Mouse (Mus musculus): ENCODE results near the gene Efcab9. TPM values are rescaled to one million over a fixed set of nuclear protein-coding genes. Genes with fewer than 3 reads are reported as not detected.

Efcab9 gene
- total RNA-seq, 2 experiments from 2014 or later: 0.75 to 1.4 TPM

DNA sequence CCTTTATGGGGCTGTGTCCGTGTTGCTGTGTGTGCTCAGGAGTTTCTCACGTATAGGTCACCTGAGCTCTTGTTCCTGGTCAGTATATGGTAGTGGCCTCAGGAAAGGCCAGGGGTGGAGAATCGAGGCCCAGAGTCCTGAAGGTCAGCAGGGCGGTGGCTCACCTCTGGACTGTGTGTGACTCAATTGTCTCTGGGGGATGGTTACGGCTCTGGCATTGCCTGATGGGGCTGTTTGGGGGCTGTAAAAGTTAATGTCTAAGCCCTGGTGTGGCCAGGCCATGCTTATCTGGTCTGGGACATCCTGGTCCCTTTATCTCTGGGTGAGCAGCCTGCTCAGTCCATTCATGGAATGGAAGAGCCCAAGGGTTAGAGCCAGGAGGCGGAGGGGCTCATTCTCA is 34.3 kb upstream of the Efcab9 start:
- no peak for DNase-seq (ENCODE audit: extremely low spot score in 1 of 2, low spot score in 2 of 2)
- H3K27ac ChIP-seq: no peak overlapping the region
- no peak overlapping the region for H3K4me3 ChIP-seq
- no peak for TF ChIP-seq CTCF (IDR thresholded peaks at IDR 0.05)
- intact Hi-C loops (cut with DNase I): no loop called here

DNA sequence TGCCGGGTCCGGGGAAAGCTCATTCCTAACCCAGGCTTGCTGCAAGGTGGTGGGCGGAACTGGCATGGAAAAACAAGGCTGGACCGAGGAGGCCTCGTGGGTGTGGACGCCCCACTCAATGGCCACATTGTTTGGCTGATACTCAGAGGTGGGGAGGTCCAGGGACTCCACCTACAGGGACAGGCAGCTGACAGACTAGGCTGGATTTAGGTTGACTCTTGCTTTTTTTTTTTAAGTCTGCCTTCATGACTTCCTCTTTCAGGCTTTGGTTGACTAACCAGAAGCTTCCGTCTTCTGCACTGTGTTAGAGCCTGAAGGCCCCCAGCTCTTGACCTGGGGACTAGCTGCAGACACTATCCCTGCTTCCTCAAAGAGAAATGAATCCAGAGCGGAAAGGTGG is 33.2 kb upstream of the Efcab9 start:
- DNase-seq (ENCODE audit: extremely low spot score in 1 of 2, low spot score in 2 of 2): no peak
- Histone ChIP-seq H3K4me3 (no peak overlapping the region), H3K27ac (no peak overlapping the region)
- no peak for TF ChIP-seq CTCF (IDR thresholded peaks at IDR 0.05)
- intact Hi-C loops (cut with DNase I): no loop called here

DNA sequence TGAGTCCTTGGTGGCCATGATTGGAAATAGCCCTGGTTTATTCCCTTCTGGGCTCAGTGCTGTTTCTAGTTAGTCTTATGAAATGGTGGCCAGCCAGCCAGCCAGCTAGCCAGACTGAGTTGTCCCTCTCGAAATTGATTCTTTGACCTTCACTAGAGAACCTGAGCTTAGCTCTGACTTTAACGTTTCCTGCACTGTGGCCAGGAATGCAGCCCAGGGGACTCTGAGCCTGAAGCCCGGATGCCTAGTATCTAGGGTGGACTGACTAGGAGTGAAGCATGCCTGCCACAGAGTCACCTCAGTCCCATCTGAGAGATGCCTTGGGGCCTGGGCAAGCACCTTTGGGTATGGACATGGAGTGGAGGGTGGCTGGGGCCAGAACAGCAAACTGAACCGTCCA is 32.7 kb upstream of the Efcab9 start:
- no peak overlapping the region for H3K27ac ChIP-seq

DNA sequence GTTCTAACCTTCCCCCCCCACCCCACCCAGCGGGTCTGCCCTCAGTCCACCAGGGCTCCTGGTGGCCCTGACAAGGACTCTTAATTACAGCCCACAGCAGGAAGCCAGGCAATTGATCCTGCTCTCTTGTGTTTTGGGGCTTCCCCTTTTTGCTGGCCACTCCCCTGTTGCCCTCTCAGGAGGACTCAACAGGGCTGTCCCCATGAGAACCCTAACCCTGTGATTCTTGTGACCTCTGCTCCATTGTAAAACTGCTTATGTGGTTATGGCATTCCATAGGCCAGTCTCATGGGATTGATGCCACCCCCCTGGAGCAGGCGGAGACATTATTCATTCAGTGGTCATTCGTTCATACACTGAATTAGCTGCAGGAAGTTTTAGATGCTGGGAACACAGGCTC is 31.8 kb upstream of the Efcab9 start:
- no peak overlapping the region for H3K27ac ChIP-seq
- intact Hi-C loops (cut with DNase I): no loop called here
- DNase-seq (ENCODE audit: extremely low spot score in 1 of 2, low spot score in 2 of 2): no peak
- H3K4me3 ChIP-seq: no peak overlapping the region
- TF ChIP-seq CTCF (IDR thresholded peaks at IDR 0.05): no peak

More for the DNA sequence above, 32.7 kb upstream of the Efcab9 start:
- no peak for DNase-seq (ENCODE audit: extremely low spot score in 1 of 2, low spot score in 2 of 2)
- TF ChIP-seq CTCF (IDR thresholded peaks at IDR 0.05): no peak
- H3K4me3 ChIP-seq: no peak overlapping the region
- intact Hi-C loops (cut with DNase I): no loop called here

DNA sequence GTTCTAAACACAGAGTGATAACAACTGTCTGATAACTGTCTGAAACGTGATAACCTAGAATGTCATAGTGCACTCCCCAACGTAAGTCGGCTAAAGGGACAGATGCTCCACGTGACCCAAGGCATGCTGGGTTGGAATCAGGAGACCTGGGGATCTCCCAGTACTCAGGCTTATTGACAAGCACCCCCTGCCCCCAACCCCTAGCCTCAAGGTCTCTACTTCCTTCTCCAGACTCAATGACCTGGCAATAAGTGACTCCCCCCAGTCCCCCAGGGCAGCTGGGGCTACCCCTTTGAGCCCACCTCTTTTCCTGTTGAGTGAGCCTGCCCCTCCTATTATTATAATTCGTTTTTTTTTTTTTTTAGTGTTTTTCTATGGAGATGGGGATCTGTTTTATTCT is 30.8 kb upstream of the Efcab9 start:
- Histone ChIP-seq H3K27ac (no peak overlapping the region), H3K4me3 (no peak overlapping the region)
- no peak for DNase-seq (ENCODE audit: extremely low spot score in 1 of 2, low spot score in 2 of 2)
- intact Hi-C loops (cut with DNase I): no loop called here
- no peak for TF ChIP-seq CTCF (IDR thresholded peaks at IDR 0.05)

DNA sequence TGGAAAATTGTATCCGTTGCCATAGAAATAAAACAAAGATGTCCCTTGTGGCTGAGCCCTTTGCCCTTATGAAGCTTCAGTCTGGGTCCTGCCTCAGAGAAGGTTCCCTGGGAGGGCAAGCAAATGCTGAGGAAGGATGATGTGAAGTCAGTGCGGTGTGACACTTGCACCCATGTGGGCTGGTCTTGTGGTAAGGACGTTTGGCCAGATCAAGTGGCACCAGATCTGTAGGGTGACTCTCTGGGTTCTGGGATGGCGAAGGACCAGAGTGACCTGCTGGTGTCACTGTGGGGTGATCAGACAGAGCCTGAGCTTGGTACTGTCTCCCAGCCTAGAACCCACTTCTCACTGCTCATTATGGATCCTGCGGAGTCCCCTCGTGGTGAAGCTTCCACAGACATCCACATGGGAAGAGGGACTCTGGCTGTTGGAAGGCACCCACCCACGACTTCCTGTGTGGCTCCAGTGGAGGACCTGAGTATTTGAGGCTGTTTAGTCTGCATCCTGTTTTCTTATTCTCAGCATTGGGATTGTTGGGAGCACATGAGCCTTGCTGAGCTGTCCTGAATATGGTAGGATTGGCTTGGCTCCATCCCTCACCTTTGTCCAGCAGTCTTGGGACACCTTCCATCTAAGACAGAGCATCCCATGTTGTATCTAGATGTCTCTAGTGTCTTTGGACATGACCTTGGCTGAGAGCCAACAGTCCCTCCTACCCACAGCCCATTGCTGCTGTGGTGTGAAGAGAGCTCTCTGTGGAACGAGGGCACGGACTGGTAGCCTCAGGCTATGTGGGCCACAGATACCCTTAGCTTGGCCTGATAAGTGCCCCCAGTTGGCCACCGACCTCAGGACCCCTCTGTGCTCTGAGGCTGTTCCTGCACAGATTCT is 29.8 kb upstream of the Efcab9 start:
- Histone ChIP-seq H3K4me3 (no peak overlapping the region), H3K27ac (no peak overlapping the region)
- intact Hi-C loops (cut with DNase I): no loop called here
- no peak for DNase-seq (ENCODE audit: extremely low spot score in 1 of 2, low spot score in 2 of 2)
- no peak for TF ChIP-seq CTCF (IDR thresholded peaks at IDR 0.05)

DNA sequence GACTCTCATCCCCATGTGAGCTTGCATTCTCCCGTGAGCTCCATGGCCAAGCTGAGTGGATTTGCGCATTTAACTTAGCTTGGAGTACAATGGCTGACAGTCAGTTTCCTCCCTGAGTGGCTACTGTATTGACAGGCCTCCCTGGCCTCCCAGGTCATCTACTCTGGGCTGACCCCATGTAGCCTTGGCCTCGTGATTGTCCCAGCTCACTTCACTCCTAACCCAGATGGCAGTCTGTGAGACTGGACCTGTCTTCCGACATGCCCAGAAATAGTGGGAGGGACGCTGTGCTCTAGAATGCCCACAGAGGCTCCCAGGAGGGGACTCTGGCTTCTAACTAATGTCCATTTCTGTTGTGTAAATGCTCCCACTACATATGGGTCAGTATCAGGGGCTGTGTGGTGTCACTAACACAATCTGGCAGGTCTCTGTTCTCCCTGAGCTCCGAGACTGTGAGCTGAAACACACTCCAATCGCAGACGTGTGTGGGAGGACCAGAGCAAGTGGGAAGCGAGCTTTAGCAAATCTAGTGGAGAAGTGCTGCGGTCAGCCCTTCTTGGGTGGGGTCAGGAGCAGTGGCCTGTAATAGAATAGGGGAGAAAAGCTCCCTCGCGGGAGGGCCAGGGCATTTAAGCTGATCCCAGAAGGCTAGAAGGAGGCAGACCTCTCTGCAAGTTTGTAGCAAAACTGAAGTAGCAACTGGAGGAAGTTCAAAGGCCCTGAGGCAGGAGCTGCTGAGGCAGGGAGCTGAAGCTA is 28.3 kb upstream of the Efcab9 start:
- no peak overlapping the region for H3K27ac ChIP-seq
- intact Hi-C loops (cut with DNase I): no loop called here
- no peak overlapping the region for H3K4me3 ChIP-seq
- DNase-seq (ENCODE audit: extremely low spot score in 1 of 2, low spot score in 2 of 2): no peak
- no peak for TF ChIP-seq CTCF (IDR thresholded peaks at IDR 0.05)

DNA sequence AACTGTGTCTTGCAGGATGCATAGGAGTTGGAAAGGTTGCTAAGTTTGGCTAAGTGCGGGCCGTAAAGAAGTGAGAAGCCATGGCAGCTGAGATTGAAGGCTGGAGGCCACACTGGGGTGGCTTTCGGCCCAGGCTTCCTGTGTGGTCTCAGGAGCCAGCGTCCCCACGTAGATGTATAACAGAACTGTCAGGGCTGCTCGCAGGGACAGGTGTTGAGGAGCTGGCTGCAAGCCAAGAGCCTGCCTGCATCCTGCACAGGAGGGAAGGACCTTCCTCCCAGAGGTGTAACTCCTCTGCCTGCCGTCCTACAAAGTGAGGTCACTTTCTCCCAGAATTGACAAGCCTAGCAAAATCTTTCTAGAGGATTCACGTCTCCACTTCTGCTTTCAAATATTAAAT is 26.8 kb upstream of the Efcab9 start:
- no peak for DNase-seq (ENCODE audit: extremely low spot score in 1 of 2, low spot score in 2 of 2)
- intact Hi-C loops (cut with DNase I): no loop called here
- no peak overlapping the region for H3K27ac ChIP-seq
- no peak overlapping the region for H3K4me3 ChIP-seq
- no peak for TF ChIP-seq CTCF (IDR thresholded peaks at IDR 0.05)

DNA sequence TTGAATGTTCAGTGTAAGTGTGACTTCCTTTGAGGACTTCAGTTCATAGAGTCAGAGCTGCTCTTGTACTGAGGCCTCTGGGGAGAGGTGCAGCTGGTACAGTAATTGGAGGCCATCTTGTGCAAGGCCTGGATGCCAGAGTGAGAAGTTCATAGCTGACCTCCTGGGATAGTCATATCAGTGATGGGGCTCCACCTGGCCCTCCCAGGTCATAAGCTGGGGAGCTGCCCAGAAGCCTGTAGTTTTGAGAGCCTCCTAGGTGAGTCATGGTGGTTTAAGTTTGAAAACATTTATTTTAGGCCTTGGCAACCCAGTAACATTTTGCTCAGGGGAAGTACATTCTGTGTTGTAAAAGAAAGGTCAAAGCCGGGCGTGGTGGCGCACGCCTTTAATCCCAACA is 26.1 kb upstream of the Efcab9 start:
- no peak for TF ChIP-seq CTCF (IDR thresholded peaks at IDR 0.05)
- intact Hi-C loops (cut with DNase I): no loop called here
- DNase-seq (ENCODE audit: extremely low spot score in 1 of 2, low spot score in 2 of 2): no peak
- H3K4me3 ChIP-seq: no peak overlapping the region
- H3K27ac ChIP-seq: no peak overlapping the region

DNA sequence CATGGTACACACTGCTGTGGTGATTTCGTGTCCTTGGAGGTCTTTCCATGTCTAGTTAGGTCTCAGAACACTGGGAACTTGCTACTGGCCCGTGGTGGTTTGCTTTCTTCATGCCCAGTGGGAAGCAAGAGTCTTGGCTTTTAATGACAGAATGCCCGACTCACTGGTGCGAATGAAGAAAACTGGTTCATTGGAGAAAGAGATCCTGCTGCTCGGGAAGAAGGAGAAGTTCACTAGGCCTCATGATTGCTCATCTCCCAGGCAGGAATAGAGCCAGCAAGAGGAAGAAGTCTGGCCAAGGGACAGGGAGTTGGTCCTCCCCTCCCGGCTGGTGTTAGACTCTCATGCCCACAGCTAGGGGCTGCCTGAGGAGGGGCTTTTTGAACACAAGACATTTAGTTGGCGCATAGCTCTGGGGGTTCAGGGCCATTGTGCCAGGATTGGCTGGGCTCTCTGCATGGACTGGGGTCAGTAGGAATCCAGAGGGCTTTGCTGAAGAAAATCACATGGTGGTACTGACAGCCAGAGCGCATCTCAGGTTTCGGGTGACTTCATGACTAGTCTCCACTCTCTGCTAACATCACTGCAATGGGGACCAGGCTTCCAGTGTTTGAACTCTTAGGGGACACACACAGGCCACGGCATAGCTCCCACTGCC is 24.6 kb upstream of the Efcab9 start:
- no peak overlapping the region for H3K4me3 ChIP-seq
- no peak overlapping the region for H3K27ac ChIP-seq
- no peak for TF ChIP-seq CTCF (IDR thresholded peaks at IDR 0.05)
- intact Hi-C loops (cut with DNase I): no loop called here
- no peak for DNase-seq (ENCODE audit: extremely low spot score in 1 of 2, low spot score in 2 of 2)

DNA sequence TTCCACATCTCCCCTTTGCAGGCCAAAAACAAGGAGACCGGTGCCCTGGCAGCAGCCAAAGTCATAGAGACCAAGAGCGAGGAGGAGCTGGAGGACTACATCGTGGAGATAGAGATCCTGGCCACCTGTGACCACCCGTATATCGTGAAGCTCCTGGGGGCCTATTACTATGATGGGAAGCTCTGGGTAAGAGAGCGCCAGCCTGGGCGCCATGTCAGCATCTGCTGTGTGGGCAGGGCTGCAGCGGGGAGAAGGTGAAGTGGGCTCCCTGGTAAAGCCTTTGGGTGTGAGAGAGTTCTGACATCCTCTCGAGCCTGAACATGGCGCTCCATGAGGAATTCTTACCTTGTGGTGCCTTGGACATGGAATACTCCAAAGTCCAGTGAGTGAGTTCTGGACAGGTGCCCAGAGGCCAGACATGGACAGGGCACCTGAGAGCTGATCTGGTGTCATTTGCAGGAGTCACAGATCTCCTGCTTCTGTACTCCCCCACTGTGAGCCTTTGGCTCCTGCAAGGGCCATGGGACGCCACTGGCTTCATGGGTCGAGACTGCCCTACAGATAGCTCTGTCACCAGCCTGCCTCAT is 23.3 kb upstream of the Efcab9 start:
- intact Hi-C loops (cut with DNase I): no loop called here
- H3K4me3 ChIP-seq: no peak overlapping the region
- no peak for TF ChIP-seq CTCF (IDR thresholded peaks at IDR 0.05)
- DNase-seq (ENCODE audit: extremely low spot score in 1 of 2, low spot score in 2 of 2): no peak
- H3K27ac ChIP-seq: no peak overlapping the region

Measured in left cerebral cortex, adult 2 months (tissue).